Mouse (Mus musculus) leukemia stem cell, adult 10-12 weeks (primary cell): ENCODE data around the gene Gm28168. TPM values are rescaled to one million over a fixed set of nuclear protein-coding genes. Genes with fewer than 3 reads are reported as not detected.

ENCODE experiments used
- polyA plus RNA-seq: library from polyadenylated mRNA; stranded (reverse); fragments of >175 nt; gene quantifications from 2 replicates; pipeline ENCODE4 v1.2.3, GENCODE M21; 2012; ENCODE audit warnings: low replicate concordance

Gene Gm28168
- polyA plus RNA-seq = not detected in 2 replicates

GRCm38 (mm10) chr1:117927715-117928114, at the start of gene Gm28168:
Gene Gm28168, plus strand, starts transcription at chr1:117928015.

GRCm38 (mm10) chr1:117965639-117966038, 37.8 kb downstream of the Gm28168 start, which contains the start of gene Gm7145:
Gene Gm7145, plus strand, starts transcription at chr1:117965939.

Other genes with a start within 250 kb of the Gm28168 start
- not detected in 2 replicates for gene Gm28363, start 230.9 kb upstream of the Gm28168 start, polyA plus RNA-seq
- gene B020011L13Rik, start 146.9 kb upstream of the Gm28168 start, polyA plus RNA-seq = not detected in 2 replicates
- not detected in 2 replicates for gene Gm28360, start 97.9 kb upstream of the Gm28168 start, polyA plus RNA-seq
- gene Gm7145, start 37.9 kb downstream of the Gm28168 start, polyA plus RNA-seq = not detected in 2 replicates
- not detected in 2 replicates for gene Gm29106, start 248.5 kb downstream of the Gm28168 start, polyA plus RNA-seq